Mouse (Mus musculus) hindbrain, embryonic 10.5 days (tissue): ENCODE data around the gene Ankrd39. TPM values are rescaled to one million over a fixed set of nuclear protein-coding genes. Genes with fewer than 3 reads are reported as not detected.

Experiments
- DNase-seq: peaks from one replicate; pipeline ENCODE4 v3.0.0-alpha.2; 2017; ENCODE audit warnings: low spot score
- H3K27ac ChIP-seq: fragments of 300-500 bp; sonication (generic); 2 replicates; pipeline ENCODE4 v1.5.1; 2016; ENCODE audit warnings: mild to moderate bottlenecking, moderate library complexity
- H3K27me3 ChIP-seq: fragments of 300-500 bp; sonication (generic); 2 replicates; pipeline ENCODE4 v1.6.1; 2016; ENCODE audit warnings: mild to moderate bottlenecking; ENCODE audit not compliant: poor library complexity, insufficient read depth, severe bottlenecking
- H3K36me3 ChIP-seq: fragments of 300-500 bp; sonication (generic); 2 replicates; pipeline ENCODE4 v1.6.1; 2016; ENCODE audit warnings: mild to moderate bottlenecking, moderate library complexity
- H3K4me1 ChIP-seq: fragments of 300-500 bp; sonication (generic); replicated peaks from 2 replicates; pipeline ENCODE4 v1.6.1; 2016; ENCODE audit warnings: mild to moderate bottlenecking
- H3K4me3 ChIP-seq: fragments of 300-500 bp; sonication (generic); 2 replicates; pipeline ENCODE4 v1.5.1; 2016; ENCODE audit warnings: mild to moderate bottlenecking, moderate library complexity
- H3K9me3 ChIP-seq: fragments of 300-500 bp; sonication (generic); 2 replicates; pipeline ENCODE4 v1.6.1; 2016; ENCODE audit warnings: mild to moderate bottlenecking, moderate library complexity
- WGBS: fragments of 180-500 bp; shearing (Covaris S2); methylation state at CpG from one replicate; pipeline ENCODE4 v1.1.7; 2016; 5-methylcytosine and 5-hydroxymethylcytosine counted together
- polyA plus RNA-seq: library from polyadenylated mRNA; unstranded; fragments of >200 nt; fragmentation: Nextera tagmentation; extraction: Ambion mirVana; gene quantifications from 2 replicates; pipeline ENCODE4 v1.2.1, GENCODE M21; 2016

The Ankrd39 gene
- polyA plus RNA-seq, 1 experiment from 2014 or later = 16.9 TPM

- Histone ChIP-seq H3K4me3 (no peak overlapping the region), H3K27me3 (no peaks in the 10 kb centered on the region), H3K9me3 (no peaks in the 10 kb centered on the region), H3K27ac (peak overlapping the region; percentile 67), H3K36me3 (no peaks in the 10 kb centered on the region), H3K4me1 (peaks cover 72% of the 10 kb centered on the region)
- 87% methylated on average over 4 of the region's 4 CpGs for WGBS
- DNase-seq = no peak
These were observed 21.5 kb upstream of the Ankrd39 start for GRCm38 (mm10) chr1:36568776-36569175.

GRCm38 (mm10) chr1:36567818-36568603 lies 20.8 kb upstream of the Ankrd39 start:
- Histone ChIP-seq H3K27me3 (no peaks in the 10 kb centered on the region), H3K27ac (peak overlapping the region; percentile 67), H3K36me3 (no peaks in the 10 kb centered on the region), H3K4me1 (peaks cover 69% of the 10 kb centered on the region), H3K4me3 (no peak overlapping the region), H3K9me3 (no peaks in the 10 kb centered on the region)
- no peak for DNase-seq
- 44% methylated on average over 21 of the region's 21 CpGs for WGBS

- Histone ChIP-seq H3K27me3 (no peaks in the 10 kb centered on the region), H3K4me3 (no peak overlapping the region), H3K9me3 (no peaks in the 10 kb centered on the region), H3K27ac (peak overlapping the region; percentile 77), H3K4me1 (peaks cover 68% of the 10 kb centered on the region), H3K36me3 (no peaks in the 10 kb centered on the region)
- no peak for DNase-seq
- 9% methylated on average over 2 of the region's 2 CpGs for WGBS
These were observed 19.2 kb upstream of the Ankrd39 start for GRCm38 (mm10) chr1:36566425-36566824.

- H3K4me3 ChIP-seq = no peak overlapping the region
- H3K27ac ChIP-seq = no peak overlapping the region
- 78% methylated on average over 6 of the region's 6 CpGs for WGBS
- H3K27me3 ChIP-seq = peaks cover 9% of the 10 kb centered on the region; the same call in 1 of the 2 replicates
- H3K4me1 ChIP-seq = peaks cover 69% of the 10 kb centered on the region
- no peak for DNase-seq
- no peaks in the 10 kb centered on the region for H3K36me3 ChIP-seq
- H3K9me3 ChIP-seq = no peaks in the 10 kb centered on the region
These were observed 16.9 kb upstream of the Ankrd39 start for GRCm38 (mm10) chr1:36564101-36564500.

- WGBS = 78% methylated on average over 4 of the region's 4 CpGs
- Histone ChIP-seq H3K27ac (no peak overlapping the region), H3K4me1 (peaks cover 70% of the 10 kb centered on the region), H3K4me3 (no peak overlapping the region), H3K27me3 (peaks cover 12% of the 10 kb centered on the region; the same call in 1 of the 2 replicates), H3K9me3 (no peaks in the 10 kb centered on the region), H3K36me3 (no peaks in the 10 kb centered on the region)
- no peak for DNase-seq
These were observed 16.4 kb upstream of the Ankrd39 start for GRCm38 (mm10) chr1:36563632-36564031.

GRCm38 (mm10) chr1:36563197-36563596 lies 16.0 kb upstream of the Ankrd39 start:
- no peak overlapping the region for H3K27ac ChIP-seq
- no peak overlapping the region for H3K4me3 ChIP-seq
- DNase-seq = no peak
- H3K27me3 ChIP-seq = peaks cover 12% of the 10 kb centered on the region; the same call in 1 of the 2 replicates
- H3K9me3 ChIP-seq = no peaks in the 10 kb centered on the region
- peaks cover 70% of the 10 kb centered on the region for H3K4me1 ChIP-seq
- 67% methylated on average over 2 of the region's 2 CpGs for WGBS
- no peaks in the 10 kb centered on the region for H3K36me3 ChIP-seq

- Histone ChIP-seq H3K27me3 (peaks cover 12% of the 10 kb centered on the region; the same call in 1 of the 2 replicates), H3K4me1 (peaks cover 67% of the 10 kb centered on the region), H3K27ac (0 out of 2 replicates have a peak overlapping the region, but pooled peaks have one; percentile 3), H3K9me3 (no peaks in the 10 kb centered on the region), H3K36me3 (no peaks in the 10 kb centered on the region), H3K4me3 (no peak overlapping the region)
- DNase-seq = no peak
- WGBS = 80% methylated on average over 4 of the region's 4 CpGs
These were observed 15.1 kb upstream of the Ankrd39 start for GRCm38 (mm10) chr1:36562388-36562787.

- H3K27ac ChIP-seq = no peak overlapping the region
- WGBS = 52% methylated on average over 6 of the region's 6 CpGs
- no peaks in the 10 kb centered on the region for H3K36me3 ChIP-seq
- no peak overlapping the region for H3K4me3 ChIP-seq
- no peaks in the 10 kb centered on the region for H3K9me3 ChIP-seq
- DNase-seq = no peak
- peaks cover 12% of the 10 kb centered on the region; the same call in 1 of the 2 replicates for H3K27me3 ChIP-seq
- peaks cover 56% of the 10 kb centered on the region for H3K4me1 ChIP-seq
These were observed 13.7 kb upstream of the Ankrd39 start for GRCm38 (mm10) chr1:36560903-36561302.

- Histone ChIP-seq H3K27ac (no peak overlapping the region), H3K27me3 (peaks cover 12% of the 10 kb centered on the region; the same call in 1 of the 2 replicates), H3K9me3 (no peaks in the 10 kb centered on the region), H3K4me3 (no peak overlapping the region), H3K36me3 (peaks cover 7% of the 10 kb centered on the region), H3K4me1 (peaks cover 66% of the 10 kb centered on the region)
- WGBS = 71% methylated on average over 5 of the region's 5 CpGs
- no peak for DNase-seq
These were observed 12.6 kb upstream of the Ankrd39 start for GRCm38 (mm10) chr1:36559888-36560287.

- peak overlapping the region; percentile 99; the same call in 1 of the 2 replicates for H3K27ac ChIP-seq
- H3K36me3 ChIP-seq = peaks cover 14% of the 10 kb centered on the region
- H3K4me1 ChIP-seq = peaks cover 72% of the 10 kb centered on the region
- H3K4me3 ChIP-seq = peak overlapping the region; percentile 78
- DNase-seq = no peak
- peaks cover 12% of the 10 kb centered on the region; the same call in 1 of the 2 replicates for H3K27me3 ChIP-seq
- no peaks in the 10 kb centered on the region for H3K9me3 ChIP-seq
- WGBS = 6% methylated on average over 4 of the region's 4 CpGs
These were observed 12.0 kb upstream of the Ankrd39 start for GRCm38 (mm10) chr1:36559256-36559655.

- Histone ChIP-seq H3K27me3 (peaks cover 12% of the 10 kb centered on the region; the same call in 1 of the 2 replicates), H3K27ac (peak within 1 kb of the TSS; percentile 99), H3K4me3 (peak within 1 kb of the TSS; percentile 78), H3K9me3 (no peaks in the 10 kb centered on the region), H3K4me1 (peaks cover 75% of the 10 kb centered on the region), H3K36me3 (peaks cover 23% of the 10 kb centered on the region)
- DNase-seq = peak; percentile 86
- WGBS = under 1% methylated on average over 69 of the region's 69 CpGs
These were observed 11.1 kb upstream of the Ankrd39 start, which contains the start of gene Sema4c for GRCm38 (mm10) chr1:36558031-36558993. Sema4c (minus strand) TSS chr1:36558349.

GRCm38 (mm10) chr1:36557457-36558011 lies 10.3 kb upstream of the Ankrd39 start:
- peaks cover 12% of the 10 kb centered on the region; the same call in 1 of the 2 replicates for H3K27me3 ChIP-seq
- peak overlapping the region; percentile 99 for H3K27ac ChIP-seq
- peak overlapping the region; percentile 78 for H3K4me3 ChIP-seq
- peak; percentile 87 for DNase-seq
- peaks cover 67% of the 10 kb centered on the region for H3K4me1 ChIP-seq
- WGBS = under 1% methylated on average over 48 of the region's 48 CpGs
- no peaks in the 10 kb centered on the region for H3K9me3 ChIP-seq
- H3K36me3 ChIP-seq = peaks cover 31% of the 10 kb centered on the region
